Mouse (Mus musculus) liver, embryonic 14.5 days (tissue): ENCODE data around the gene Thra. TPM values are rescaled to one million over a fixed set of nuclear protein-coding genes. Genes with fewer than 3 reads are reported as not detected.

ENCODE experiments used
- ATAC-seq: fragments of 200-750 bp; cut with Nextera tagmentation; 2 replicates; pipeline ENCODE4 v1.8.0; 2017; ENCODE audit warnings: moderate number of reproducible peaks, mild to moderate bottlenecking, moderate library complexity; ENCODE audit not compliant: insufficient read depth
- DNase-seq, 3 experiments: peaks; one replicate each; pipeline ENCODE4 v3.0.0-alpha.2; 2012 to 2013; ENCODE audit warnings: low read depth in 3 of 3, low spot score in 3 of 3
- H3K27ac ChIP-seq: fragments of 300-500 bp; sonication (generic); 2 replicates; pipeline ENCODE4 v1.5.1; 2014; ENCODE audit warnings: moderate library complexity, mild to moderate bottlenecking, control low read depth, inconsistent platforms
- H3K27me3 ChIP-seq: fragments of 300-500 bp; sonication (generic); 2 replicates; pipeline ENCODE4 v1.6.1; 2014; ENCODE audit warnings: mild to moderate bottlenecking, low read length, moderate library complexity; ENCODE audit not compliant: control insufficient read depth, insufficient read depth
- H3K36me3 ChIP-seq: fragments of 300-500 bp; sonication (generic); replicated peaks from 2 replicates; pipeline ENCODE4 v1.6.1; 2014; ENCODE audit warnings: low read depth; ENCODE audit not compliant: control insufficient read depth, insufficient read depth
- H3K4me1 ChIP-seq, 2 experiments: fragments of 200-500 bp in 1 of 2; fragments of 300-500 bp in 1 of 2; sonication (generic) in 1 of 2; replicated peaks; 2 replicates each; pipeline ENCODE4 v1.6.1; 2012 to 2014; ENCODE audit warnings: antibody characterized with exemption in 1 of 2, inconsistent platforms in 1 of 2, low read length in 1 of 2; ENCODE audit not compliant: control insufficient read depth in 2 of 2, insufficient read depth in 2 of 2
- H3K4me2 ChIP-seq: fragments of 300-500 bp; sonication (generic); 2 replicates; pipeline ENCODE4 v1.6.1; 2014; ENCODE audit warnings: low read depth, mild to moderate bottlenecking, control low read depth, moderate library complexity
- H3K4me3 ChIP-seq, 2 experiments: fragments of 200-500 bp in 1 of 2; fragments of 300-500 bp in 1 of 2; sonication (generic) in 1 of 2; 2 replicates each; pipeline ENCODE4 v1.5.1; 2012 to 2014; ENCODE audit warnings: low read depth in 2 of 2, low read length in 2 of 2, mild to moderate bottlenecking in 2 of 2, control low read depth in 1 of 2, inconsistent platforms in 1 of 2, moderate library complexity in 1 of 2; ENCODE audit not compliant: insufficient read depth in 1 of 2
- H3K9ac ChIP-seq: fragments of 300-500 bp; sonication (generic); replicated peaks from 2 replicates; pipeline ENCODE4 v1.6.1; 2014; ENCODE audit warnings: mild to moderate bottlenecking, control low read depth, moderate library complexity
- H3K9me3 ChIP-seq: fragments of 300-500 bp; sonication (generic); 2 replicates; pipeline ENCODE4 v1.6.1; 2016; ENCODE audit warnings: low read length, mixed read lengths; ENCODE audit not compliant: control insufficient read depth
- CTCF ChIP-seq: IDR thresholded peaks from 2 replicates; pipeline ENCODE4 v1.5.1; 2016; ENCODE audit warnings: antibody characterized with exemption, low read depth, control low read depth
- EP300 ChIP-seq: IDR thresholded peaks from 2 replicates; pipeline ENCODE4 v1.6.1; 2016; ENCODE audit warnings: antibody characterized with exemption, low read depth
- WGBS: fragments of 180-500 bp; shearing (Covaris S2); extraction: QIAGEN DNeasy Blood & Tissue Kit; methylation state at CpG from one replicate; pipeline ENCODE4 v1.1.7; 2014; ENCODE audit not compliant: insufficient replicate concordance; 5-methylcytosine and 5-hydroxymethylcytosine counted together
- polyA plus RNA-seq, 2 experiments: library from polyadenylated mRNA; depleted of rRNA in 1 of 2; stranded (reverse) in 1 of 2; unstranded in 1 of 2; fragments of >200 nt; fragmentation: Nextera tagmentation in 1 of 2; extraction: Ambion mirVana in 1 of 2; gene quantifications; 2 replicates each; pipeline versions ENCODE4 v1.2.1 to v1.2.3; 2012 to 2014

Gene Thra
- polyA plus RNA-seq, 2 experiments, result 8.3 to 15.6 TPM

DNA sequence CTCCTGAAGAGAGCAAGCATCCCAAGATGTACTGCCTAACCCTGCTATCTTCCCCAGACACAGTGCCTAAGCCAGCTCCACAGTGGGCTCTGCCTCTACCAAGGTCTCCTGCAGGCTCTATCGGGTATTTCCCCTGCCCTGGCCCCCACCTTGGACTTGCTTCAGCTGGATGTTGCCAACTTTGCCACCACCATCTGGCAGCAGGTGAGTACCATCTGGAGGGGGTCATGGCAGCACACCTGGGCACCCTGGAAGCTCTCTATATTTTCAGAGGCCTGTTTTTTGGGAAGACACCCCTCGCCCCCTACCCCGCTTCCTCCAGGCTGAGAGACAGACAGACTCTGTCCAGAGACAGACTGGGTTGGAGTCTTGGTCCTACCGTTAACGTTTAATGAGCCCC lies 38.1 kb upstream of the Thra start:
- no peaks in the 10 kb centered on the region for H3K4me1 ChIP-seq
- H3K27ac ChIP-seq, result no peak overlapping the region
- no peak for ATAC-seq
- peaks cover 3% of the 10 kb centered on the region for H3K36me3 ChIP-seq
- no peak overlapping the region for H3K4me3 ChIP-seq
- DNase-seq, result no peak
- H3K9ac ChIP-seq, result no peak overlapping the region
- TF ChIP-seq CTCF (no peak), EP300 (no peak)
- no peak overlapping the region for H3K4me2 ChIP-seq
- no peaks in the 10 kb centered on the region for H3K27me3 ChIP-seq
- H3K9me3 ChIP-seq, result no peaks in the 10 kb centered on the region
- 55% methylated on average over 5 of the region's 5 CpGs for WGBS

GRCm38 (mm10) chr11:98705021-98705420 lies 35.4 kb upstream of the Thra start:
- Histone ChIP-seq H3K27ac (no peak overlapping the region), H3K4me2 (no peak overlapping the region), H3K4me3 (no peak overlapping the region), H3K36me3 (peaks cover 13% of the 10 kb centered on the region), H3K9me3 (no peaks in the 10 kb centered on the region), H3K4me1 (peaks cover 0 to 4% of the 10 kb centered on the region in 2 experiments; a peak in 3 of 4 replicates), H3K9ac (no peak overlapping the region), H3K27me3 (no peaks in the 10 kb centered on the region)
- ATAC-seq (no peak), DNase-seq (no peak)
- TF ChIP-seq EP300 (no peak), CTCF (no peak)
- WGBS, result 84% methylated on average over 10 of the region's 10 CpGs

DNA sequence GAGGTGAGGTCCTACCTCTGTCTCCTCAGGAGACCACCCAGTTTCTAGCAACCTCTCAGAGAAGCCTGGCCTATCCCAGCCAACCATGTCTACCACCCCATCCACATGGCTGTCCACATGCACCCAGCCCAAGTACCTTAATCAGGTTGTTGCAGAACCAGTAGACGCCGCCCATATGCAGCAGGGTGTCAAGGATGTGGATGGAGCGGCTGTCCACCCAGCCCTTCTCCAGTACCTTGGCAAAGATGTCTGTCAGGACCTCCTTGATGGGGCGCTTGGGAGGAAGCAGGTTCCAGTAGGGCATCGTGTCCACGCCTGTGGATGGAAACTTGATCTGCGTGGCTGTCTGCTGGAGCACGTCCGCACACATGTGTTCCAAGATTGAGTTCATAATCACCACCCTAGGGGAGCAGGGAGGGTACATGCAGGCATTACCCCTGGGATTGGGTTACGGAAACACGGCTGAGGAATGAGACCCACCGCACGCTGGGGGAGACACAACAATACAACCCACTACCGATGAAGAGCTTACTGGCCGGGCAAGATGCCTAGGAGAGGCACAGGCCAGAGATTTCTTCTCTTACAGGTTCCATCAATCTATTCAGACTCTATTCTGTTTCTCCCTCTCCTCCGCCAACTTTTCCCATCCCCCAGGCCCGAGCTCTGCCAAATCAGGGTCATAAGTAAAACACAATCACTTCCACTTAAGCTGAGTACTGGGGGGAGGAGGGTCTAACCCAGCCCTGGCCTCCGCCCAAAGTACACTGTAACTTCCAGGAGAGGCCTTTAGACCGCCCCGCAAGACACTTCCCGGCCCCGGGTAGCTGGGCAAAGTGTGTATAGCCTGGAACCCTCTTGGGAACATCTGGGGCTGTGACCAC lies 32.8 kb upstream of the Thra start:
- 85% methylated on average over 22 of the region's 22 CpGs for WGBS
- Histone ChIP-seq H3K4me3 (no peak overlapping the region), H3K4me1 (peaks cover 0 to 6% of the 10 kb centered on the region in 2 experiments; a peak in 3 of 4 replicates), H3K4me2 (no peak overlapping the region), H3K27ac (no peak overlapping the region), H3K27me3 (no peaks in the 10 kb centered on the region), H3K9me3 (no peaks in the 10 kb centered on the region), H3K36me3 (peaks cover 16% of the 10 kb centered on the region), H3K9ac (no peak overlapping the region)
- no peak for DNase-seq
- TF ChIP-seq CTCF (no peak), EP300 (no peak)
- no peak for ATAC-seq

GRCm38 (mm10) chr11:98708282-98708956 lies 32.0 kb upstream of the Thra start:
- H3K4me1 ChIP-seq, result peaks cover 0 to 6% of the 10 kb centered on the region in 2 experiments; a peak in 3 of 4 replicates
- H3K9ac ChIP-seq, result no peak overlapping the region
- H3K27ac ChIP-seq, result no peak overlapping the region; the same call in 1 of the 2 replicates
- H3K4me2 ChIP-seq, result no peak overlapping the region
- no peak for DNase-seq
- ATAC-seq, result no peak
- 63% methylated on average over 19 of the region's 19 CpGs for WGBS
- peaks cover 20% of the 10 kb centered on the region for H3K36me3 ChIP-seq
- H3K9me3 ChIP-seq, result no peaks in the 10 kb centered on the region
- TF ChIP-seq EP300 (no peak), CTCF (no peak)
- no peak overlapping the region for H3K4me3 ChIP-seq
- H3K27me3 ChIP-seq, result no peaks in the 10 kb centered on the region
